In genomic region chr4:139509069-139509468, GRCm38 (mm10) we compare ENCODE assay signal across 18 mouse cellular contexts. TPM values are rescaled to one million over a fixed set of nuclear protein-coding genes. Genes with fewer than 3 reads are reported as not detected.
DNase-seq lines count a peak whose midpoint lies in the region; ATAC-seq and TF ChIP-seq lines count a peak whose summit lies in the region.
"Had no signal": no experiment of that assay in that cellular context is flagged by ENCODE, and none has a peak within 500 bp of the region (broad histone marks: within the 10 kb centered on the region; RNA-seq: fewer than 3 reads in every experiment).

No protein-coding gene starts in this region.

- DNase-seq in intestine, embryonic 14.5 days (ENCODE audit: low spot score): no peak
- peak; percentile 57 for DNase-seq in stomach, postnatal 0 days (ENCODE audit: low spot score)
- DNase-seq: adrenal gland, adult 8-10 months; adrenal gland, postnatal 36 days; cerebellum, adult 11 months; cerebellum, adult 9-10 months; cerebellum, postnatal 25 days; gastrocnemius, adult 2 months; gastrocnemius, postnatal 25 days had no signal

- peaks cover 8% of the 10 kb centered on the region for H3K9me3 ChIP-seq in kidney, embryonic 16.5 days (ENCODE audit: low read length)
- 0 out of 2 replicates have a peak, but pooled peaks cover 10% of the 10 kb centered on the region for H3K9me3 ChIP-seq in kidney, embryonic 15.5 days (replicated peaks)
- H3K9me3 ChIP-seq in intestine, embryonic 14.5 days (ENCODE audit: control insufficient read depth, low read length): 0 out of 2 replicates have a peak, but pooled peaks cover 4% of the 10 kb centered on the region
- H3K9me3 ChIP-seq in intestine, postnatal 0 days (ENCODE audit: control insufficient read depth): no peaks in the 10 kb centered on the region
- no peaks in the 10 kb centered on the region for H3K9me3 ChIP-seq in stomach, postnatal 0 days (ENCODE audit: control insufficient read depth, low read length)
- no peaks in the 10 kb centered on the region for H3K9me3 ChIP-seq in midbrain, embryonic 16.5 days (replicated peaks; ENCODE audit: control insufficient read depth, low read length, poor library complexity, severe bottlenecking)
- H3K9me3 ChIP-seq: embryonic facial prominence, embryonic 13.5 days; hindbrain, embryonic 15.5 days had no signal

- no peaks in the 10 kb centered on the region for H3K36me3 ChIP-seq in kidney, embryonic 16.5 days (ENCODE audit: insufficient read depth, low read length)
- H3K36me3 ChIP-seq in kidney, embryonic 15.5 days: no peaks in the 10 kb centered on the region
- H3K36me3 ChIP-seq in intestine, embryonic 14.5 days (ENCODE audit: control insufficient read depth, insufficient read depth, low read length): no peaks in the 10 kb centered on the region
- H3K36me3 ChIP-seq in intestine, postnatal 0 days (ENCODE audit: control insufficient read depth, insufficient read depth): no peaks in the 10 kb centered on the region
- H3K36me3 ChIP-seq in stomach, postnatal 0 days (ENCODE audit: control insufficient read depth, insufficient read depth, low read length): no peaks in the 10 kb centered on the region
- H3K36me3 ChIP-seq in midbrain, embryonic 16.5 days (ENCODE audit: control insufficient read depth, insufficient read depth, low read length): no peaks in the 10 kb centered on the region
- H3K36me3 ChIP-seq: embryonic facial prominence, embryonic 13.5 days; heart, embryonic 12.5 days; hindbrain, embryonic 15.5 days had no signal

- WGBS in kidney, embryonic 16.5 days: 58% methylated on average over 2 of the region's 2 CpGs
- 71% methylated on average over 2 of the region's 2 CpGs for WGBS in kidney, embryonic 15.5 days
- WGBS in intestine, embryonic 14.5 days: 63% methylated on average over 2 of the region's 2 CpGs
- WGBS in intestine, postnatal 0 days: 40% methylated on average over 2 of the region's 2 CpGs
- 70% methylated on average over 2 of the region's 2 CpGs for WGBS in stomach, postnatal 0 days
- WGBS in midbrain, embryonic 16.5 days: 71% methylated on average over 2 of the region's 2 CpGs

- no peak overlapping the region for H3K9ac ChIP-seq in kidney, embryonic 16.5 days (replicated peaks; ENCODE audit: low read length)
- H3K9ac ChIP-seq in kidney, embryonic 15.5 days: no peak overlapping the region
- H3K9ac ChIP-seq in intestine, embryonic 14.5 days (ENCODE audit: low read length): no peak overlapping the region
- H3K9ac ChIP-seq in intestine, postnatal 0 days (ENCODE audit: low read depth, low read length): no peak overlapping the region
- no peak overlapping the region for H3K9ac ChIP-seq in stomach, postnatal 0 days (ENCODE audit: low read length)
- H3K9ac ChIP-seq in midbrain, embryonic 16.5 days (ENCODE audit: low read depth, low read length): no peak overlapping the region
- H3K9ac ChIP-seq: embryonic facial prominence, embryonic 13.5 days; forebrain, embryonic 13.5 days; heart, embryonic 12.5 days; hindbrain, embryonic 15.5 days had no signal

- no peak overlapping the region for H3K27ac ChIP-seq in kidney, embryonic 16.5 days (ENCODE audit: low read length)
- H3K27ac ChIP-seq in kidney, embryonic 15.5 days: no peak overlapping the region
- H3K27ac ChIP-seq in intestine, embryonic 14.5 days (ENCODE audit: low read depth): no peak overlapping the region
- H3K27ac ChIP-seq in intestine, postnatal 0 days (ENCODE audit: low read depth, low read length): no peak overlapping the region
- no peak overlapping the region for H3K27ac ChIP-seq in stomach, postnatal 0 days (replicated peaks)
- H3K27ac ChIP-seq in midbrain, embryonic 16.5 days (ENCODE audit: low read length): no peak overlapping the region
- H3K27ac ChIP-seq: embryonic facial prominence, embryonic 13.5 days; forebrain, embryonic 13.5 days; gastrocnemius, adult 2 months; hindbrain, embryonic 15.5 days had no signal

- H3K27me3 ChIP-seq in kidney, embryonic 16.5 days (ENCODE audit: insufficient read depth, low read length): no peaks in the 10 kb centered on the region
- H3K27me3 ChIP-seq in kidney, embryonic 15.5 days: no peaks in the 10 kb centered on the region
- H3K27me3 ChIP-seq in intestine, embryonic 14.5 days (replicated peaks; ENCODE audit: control insufficient read depth, insufficient read depth, low read length): no peaks in the 10 kb centered on the region
- no peaks in the 10 kb centered on the region for H3K27me3 ChIP-seq in intestine, postnatal 0 days (replicated peaks; ENCODE audit: control insufficient read depth, insufficient read depth, low read length)
- no peaks in the 10 kb centered on the region for H3K27me3 ChIP-seq in stomach, postnatal 0 days (ENCODE audit: control insufficient read depth, insufficient read depth, low read length)
- no peaks in the 10 kb centered on the region for H3K27me3 ChIP-seq in midbrain, embryonic 16.5 days (ENCODE audit: control insufficient read depth, insufficient read depth, low read depth, low read length)
- H3K27me3 ChIP-seq: embryonic facial prominence, embryonic 13.5 days; forebrain, embryonic 13.5 days; heart, embryonic 12.5 days; hindbrain, embryonic 15.5 days had no signal

- TF ChIP-seq EP300 in stomach, postnatal 0 days (optimal IDR thresholded peaks at IDR 0.05): no peak

- H3K4me2 ChIP-seq in kidney, embryonic 16.5 days (replicated peaks; ENCODE audit: low read depth, low read length): no peak overlapping the region
- H3K4me2 ChIP-seq in kidney, embryonic 15.5 days: no peak overlapping the region
- H3K4me2 ChIP-seq in intestine, embryonic 14.5 days (ENCODE audit: low read length): no peak overlapping the region
- H3K4me2 ChIP-seq in intestine, postnatal 0 days (replicated peaks; ENCODE audit: low read depth): no peak overlapping the region
- H3K4me2 ChIP-seq in stomach, postnatal 0 days (replicated peaks; ENCODE audit: low read depth): no peak overlapping the region
- no peak overlapping the region for H3K4me2 ChIP-seq in midbrain, embryonic 16.5 days (ENCODE audit: low read length)
- H3K4me2 ChIP-seq: embryonic facial prominence, embryonic 13.5 days; forebrain, embryonic 13.5 days; heart, embryonic 12.5 days; hindbrain, embryonic 15.5 days had no signal

- no peak overlapping the region for H3K4me3 ChIP-seq in kidney, embryonic 16.5 days (ENCODE audit: low read length)
- no peak overlapping the region for H3K4me3 ChIP-seq in kidney, embryonic 15.5 days (replicated peaks)
- no peak overlapping the region for H3K4me3 ChIP-seq in intestine, embryonic 14.5 days (ENCODE audit: low read depth, low read length)
- H3K4me3 ChIP-seq in intestine, postnatal 0 days (ENCODE audit: low read depth, low read length): no peak overlapping the region
- H3K4me3 ChIP-seq in stomach, postnatal 0 days (ENCODE audit: low read depth, low read length): no peak overlapping the region
- H3K4me3 ChIP-seq in midbrain, embryonic 16.5 days (ENCODE audit: low read depth, low read length): no peak overlapping the region
- H3K4me3 ChIP-seq: embryonic facial prominence, embryonic 13.5 days; forebrain, embryonic 13.5 days; gastrocnemius, adult 2 months; heart, embryonic 12.5 days; hindbrain, embryonic 15.5 days had no signal

- no peak; the same call in 1 of the 2 replicates for TF ChIP-seq CTCF in intestine, postnatal 0 days (IDR thresholded peaks at IDR 0.05; ENCODE audit: low read depth)
- TF ChIP-seq CTCF in stomach, postnatal 0 days (IDR thresholded peaks at IDR 0.05; ENCODE audit: low read depth): no peak

- H3K4me1 ChIP-seq in kidney, embryonic 16.5 days (ENCODE audit: insufficient read depth, low read length): no peaks in the 10 kb centered on the region
- H3K4me1 ChIP-seq in kidney, embryonic 15.5 days: no peaks in the 10 kb centered on the region
- H3K4me1 ChIP-seq in intestine, embryonic 14.5 days (replicated peaks; ENCODE audit: control insufficient read depth, insufficient read depth, low read length): no peaks in the 10 kb centered on the region
- peaks cover 13% of the 10 kb centered on the region; the same call in 1 of the 2 replicates for H3K4me1 ChIP-seq in intestine, postnatal 0 days (replicated peaks; ENCODE audit: control insufficient read depth, insufficient read depth, low read length)
- no peaks in the 10 kb centered on the region for H3K4me1 ChIP-seq in stomach, postnatal 0 days (replicated peaks; ENCODE audit: control insufficient read depth, insufficient read depth)
- no peaks in the 10 kb centered on the region for H3K4me1 ChIP-seq in midbrain, embryonic 16.5 days (ENCODE audit: control insufficient read depth, insufficient read depth, low read length)
- H3K4me1 ChIP-seq: embryonic facial prominence, embryonic 13.5 days; hindbrain, embryonic 15.5 days had no signal

- ATAC-seq in kidney, embryonic 16.5 days (ENCODE audit: low FRiP score, low TSS enrichment): peak; percentile 39; the same call in 1 of the 2 replicates
- ATAC-seq in kidney, embryonic 15.5 days (replicated peaks; ENCODE audit: low FRiP score): no peak
- ATAC-seq in intestine, embryonic 14.5 days (replicated peaks; ENCODE audit: low FRiP score, low TSS enrichment, low read depth): 0 out of 2 replicates have a peak, but pooled peaks have one; percentile 52
- ATAC-seq in intestine, postnatal 0 days: peak; percentile 86
- ATAC-seq in stomach, postnatal 0 days (ENCODE audit: low FRiP score, low TSS enrichment): peak; percentile 54
- no peak for ATAC-seq in activated CD4-positive, CD25-positive, alpha-beta regulatory T cell, adult 4 months
- no peak for ATAC-seq in midbrain, embryonic 16.5 days
- ATAC-seq: forebrain, embryonic 13.5 days had no signal

RNA-seq across cellular contexts. Expression of gene Iffo2, which starts 21.3 kb away (rescaled TPM):
- polyA plus RNA-seq in kidney, embryonic 16.5 days (2015; fragmentation: Nextera tagmentation; extraction: Ambion mirVana): 3.2 and 3.7 TPM in 2 replicates
- 4.3 and 4.8 TPM in 2 replicates for polyA plus RNA-seq in kidney, embryonic 15.5 days (2015; fragmentation: Nextera tagmentation; extraction: Ambion mirVana)
- 5.1 and 5.2 TPM in 2 replicates for polyA plus RNA-seq in intestine, embryonic 14.5 days (2014; fragmentation: Nextera tagmentation; extraction: Ambion mirVana)
- polyA plus RNA-seq in intestine, postnatal 0 days (2015; fragmentation: Nextera tagmentation; extraction: Ambion mirVana): 3.4 and 4.0 TPM in 2 replicates
- 3.8 and 4.0 TPM in 2 replicates for polyA plus RNA-seq in stomach, postnatal 0 days (2015; fragmentation: Nextera tagmentation; extraction: Ambion mirVana)
- 1 to 10 TPM; 2.0 to 3.1 TPM for polyA plus RNA-seq in activated CD4-positive, CD25-positive, alpha-beta regulatory T cell, adult 4 months (2017; shearing (Covaris generic))
- 3.5 and 3.8 TPM in 2 replicates for polyA plus RNA-seq in midbrain, embryonic 16.5 days (2015; fragmentation: Nextera tagmentation; extraction: Ambion mirVana)

Comparison
In these comparisons a context has a peak if more than half of its experiments do, and no peak if none do; other contexts are left out.
1. ATAC-seq: peak in kidney, embryonic 16.5 days (single experiment), intestine, embryonic 14.5 days (single experiment), intestine, postnatal 0 days (single experiment) and stomach, postnatal 0 days (single experiment); none in kidney, embryonic 15.5 days (single experiment), activated CD4-positive, CD25-positive, alpha-beta regulatory T cell, adult 4 months (single experiment) and midbrain, embryonic 16.5 days (single experiment).